Mouse (Mus musculus) skeletal muscle tissue, adult 2 months (tissue): ENCODE results near the gene Csnk1g2.

Experiments used
- DNase-seq: peaks from one replicate; pipeline ENCODE4 v3.0.0-alpha.2; 2012; ENCODE audit warnings: low read depth, low spot score

The Csnk1g2 gene

GRCm38 (mm10) chr10:80665016-80665380, 42.4 kb downstream of the Csnk1g2 start:
- peak; percentile 88 for DNase-seq

- no peak for DNase-seq
Measured at GRCm38 (mm10) chr10:80665459-80665858, 42.8 kb downstream of the Csnk1g2 start.

- no peak for DNase-seq
Measured at GRCm38 (mm10) chr10:80665981-80666733, 43.5 kb downstream of the Csnk1g2 start.

- DNase-seq, result peak; percentile 78
Measured at GRCm38 (mm10) chr10:80666837-80667412, 44.3 kb downstream of the Csnk1g2 start.

- peak; percentile 90 for DNase-seq
Measured at GRCm38 (mm10) chr10:80668614-80669013, 46.0 kb downstream of the Csnk1g2 start.

GRCm38 (mm10) chr10:80669018-80669417, 46.4 kb downstream of the Csnk1g2 start:
- no peak for DNase-seq

GRCm38 (mm10) chr10:80669737-80670485, 47.3 kb downstream of the Csnk1g2 start:
- peak; percentile 90 for DNase-seq

- DNase-seq, result no peak
Measured at GRCm38 (mm10) chr10:80670531-80670930, 47.9 kb downstream of the Csnk1g2 start.

GRCm38 (mm10) chr10:80671251-80671650, 48.6 kb downstream of the Csnk1g2 start:
- DNase-seq, result peak; percentile 90

- peak; percentile 74 for DNase-seq
Measured at GRCm38 (mm10) chr10:80671936-80672690, 49.5 kb downstream of the Csnk1g2 start.

- no peak for DNase-seq
Measured at GRCm38 (mm10) chr10:80673690-80674089, 51.1 kb downstream of the Csnk1g2 start.

- peak; percentile 73 for DNase-seq
Measured at GRCm38 (mm10) chr10:80674161-80674711, 51.6 kb downstream of the Csnk1g2 start.

GRCm38 (mm10) chr10:80674851-80675404, 52.3 kb downstream of the Csnk1g2 start:
- no peak for DNase-seq

- no peak for DNase-seq
Measured at GRCm38 (mm10) chr10:80675405-80676197, 53.0 kb downstream of the Csnk1g2 start.

GRCm38 (mm10) chr10:80676198-80676928, 53.7 kb downstream of the Csnk1g2 start:
- DNase-seq, result peak; percentile 100

- peak; percentile 73 for DNase-seq
Measured at GRCm38 (mm10) chr10:80677128-80677875, 54.7 kb downstream of the Csnk1g2 start.

- peak; percentile 98 for DNase-seq
Measured at GRCm38 (mm10) chr10:80677942-80678436, 55.4 kb downstream of the Csnk1g2 start, which contains the start of gene Mknk2. TSS of gene Mknk2 (minus strand) at chr10:80678112.

GRCm38 (mm10) chr10:80678601-80679377, 56.2 kb downstream of the Csnk1g2 start:
- DNase-seq, result no peak
